Mouse (Mus musculus) frontal cortex, adult (tissue): Measurements from ENCODE around the gene Slc22a7.
A peak's percentile ranks its signal among the peaks of the same experiment; 100 is the strongest.

Source experiments
- ATAC-seq: cut with Nextera tagmentation; 2 replicates; pipeline ENCODE4 v1.9.2; 2017; ENCODE audit warnings: mild to moderate bottlenecking, moderate library complexity, mixed read lengths; ENCODE audit not compliant: low TSS enrichment

Gene Slc22a7

DNA sequence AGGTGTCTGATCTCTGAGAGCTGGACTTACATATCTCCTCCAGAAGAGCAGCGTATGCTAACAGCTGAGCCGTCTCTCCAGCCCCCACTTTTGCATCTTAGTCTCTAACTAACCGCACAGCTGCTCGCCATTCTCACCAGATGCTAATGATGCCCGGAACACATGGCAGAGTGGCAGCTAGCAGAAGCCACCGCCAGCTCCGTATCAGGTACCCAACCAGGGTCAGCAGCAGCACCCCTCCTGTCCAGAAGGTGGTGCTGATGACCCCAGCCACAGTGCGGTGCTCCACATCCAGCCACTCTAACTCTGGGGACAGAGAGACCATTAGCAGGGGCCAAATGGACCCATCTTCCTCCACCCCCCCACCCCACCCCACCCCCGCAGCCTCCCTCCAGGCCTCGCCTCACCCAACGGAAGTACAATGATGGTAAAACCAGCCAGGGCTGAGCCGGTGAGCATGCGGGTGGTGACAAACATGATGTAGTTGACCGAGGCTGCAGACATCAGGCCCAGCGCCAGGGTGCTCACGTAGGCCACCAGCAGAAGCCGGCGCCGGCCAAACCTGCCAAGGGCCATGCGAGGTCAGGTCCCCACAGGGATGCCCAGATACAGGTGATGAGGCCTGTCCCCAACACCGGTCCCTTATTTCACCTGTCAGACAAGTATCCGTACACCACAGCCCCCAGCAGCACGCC, 1.4 kb downstream of the Slc22a7 start:
- ATAC-seq = peak; percentile 46; the same call in 1 of the 2 replicates

DNA sequence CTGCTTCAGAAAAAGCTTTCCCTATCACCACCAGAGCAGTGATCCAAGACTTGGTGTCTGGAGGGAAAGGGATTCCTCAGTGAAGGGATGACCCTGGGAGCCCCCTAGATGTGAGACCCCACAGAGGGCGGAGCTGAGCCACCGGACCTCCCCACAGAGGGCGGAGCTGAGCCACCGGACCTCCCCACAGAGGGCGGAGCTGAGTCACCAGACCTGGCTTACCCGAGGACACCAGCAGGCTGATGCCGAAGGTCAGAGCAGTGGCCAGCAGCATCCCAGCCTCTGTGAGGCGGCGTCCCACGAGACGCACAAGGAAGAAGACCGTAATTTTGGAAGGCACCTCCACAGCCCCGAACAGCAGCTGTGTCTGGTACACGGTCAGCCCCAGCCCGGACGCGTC, 4.6 kb downstream of the Slc22a7 start:
- no peak for ATAC-seq

DNA sequence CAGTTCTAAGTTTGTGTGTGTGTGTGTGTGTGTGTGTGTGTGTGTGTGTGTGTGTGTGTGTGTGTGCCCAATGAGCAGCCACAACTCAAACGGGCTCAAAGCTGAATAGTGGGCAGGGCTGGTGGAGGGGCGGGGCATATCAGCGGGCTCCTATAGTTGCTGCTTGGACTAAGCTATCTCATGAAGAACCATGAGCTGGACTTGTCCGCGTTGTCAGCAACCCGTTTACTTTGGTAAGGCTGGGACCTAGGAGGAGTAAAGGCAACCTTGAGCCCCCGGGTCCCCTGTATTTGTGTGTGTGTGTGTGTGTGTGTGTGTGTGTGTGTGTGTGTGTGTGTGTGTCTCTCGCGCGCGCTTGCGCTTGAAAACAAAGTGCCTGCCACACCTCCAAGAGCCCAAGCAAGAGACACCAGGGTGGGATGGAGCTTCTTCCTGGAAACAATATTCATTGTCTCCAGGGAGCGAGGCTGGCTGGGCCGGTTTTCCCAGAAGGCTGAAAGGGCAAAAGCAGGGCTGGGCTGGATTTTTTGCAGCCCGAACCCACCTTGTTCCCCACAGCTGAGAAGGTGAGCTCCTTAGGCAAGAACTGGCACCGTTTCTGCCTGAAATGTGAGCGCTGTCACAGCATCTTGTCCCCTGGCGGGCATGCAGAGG, 9.4 kb downstream of the Slc22a7 start, which contains the start of gene Crip3:
Gene Crip3, plus strand, starts transcription at position 166 of the 654 bp plus-strand sequence.
- ATAC-seq = no peak

DNA sequence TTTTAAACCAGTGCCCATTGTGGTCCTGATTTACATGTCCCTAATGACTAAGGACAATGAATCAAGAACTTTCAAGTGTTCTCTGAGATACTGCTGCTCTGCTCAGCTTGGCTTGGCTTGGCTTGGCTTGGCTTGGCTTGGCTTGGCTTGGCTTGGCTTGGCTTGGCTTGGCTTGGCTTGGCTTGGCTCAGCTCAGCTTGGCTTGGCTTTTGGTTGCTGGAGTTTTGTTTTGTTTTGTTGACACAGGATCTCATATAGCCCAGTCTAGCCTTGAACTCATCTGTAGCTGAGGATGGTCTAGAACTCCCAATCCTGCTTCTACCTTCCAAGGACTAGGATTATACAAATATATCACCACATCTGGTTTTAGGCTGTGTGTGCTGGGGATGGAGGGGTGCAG, 11.8 kb downstream of the Slc22a7 start:
- ATAC-seq = no peak

DNA sequence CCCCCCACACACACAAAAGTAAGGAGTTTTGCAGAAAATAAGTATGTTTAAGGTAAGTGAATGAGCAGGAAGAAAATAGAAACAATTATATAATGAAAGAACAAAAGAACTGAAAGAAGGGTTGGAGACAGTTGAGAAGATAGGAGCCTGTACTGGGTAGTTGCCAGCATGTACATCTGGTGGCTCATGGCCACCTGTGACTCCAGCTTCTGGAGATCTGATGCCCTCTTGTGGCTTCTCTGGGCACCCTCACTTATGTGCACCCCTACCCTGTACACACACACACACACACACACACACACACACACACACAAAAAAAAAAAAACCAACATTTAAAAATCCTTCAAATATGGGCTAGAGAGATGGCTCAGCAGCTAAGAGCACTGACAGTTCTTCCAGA, 18.5 kb downstream of the Slc22a7 start:
- no peak for ATAC-seq

GRCm38 (mm10) chr17:46418628-46419027, 19.6 kb downstream of the Slc22a7 start:
- ATAC-seq = 0 out of 2 replicates have a peak, but pooled peaks have one; percentile 6

GRCm38 (mm10) chr17:46408478-46408877, 29.8 kb downstream of the Slc22a7 start:
- no peak for ATAC-seq

DNA sequence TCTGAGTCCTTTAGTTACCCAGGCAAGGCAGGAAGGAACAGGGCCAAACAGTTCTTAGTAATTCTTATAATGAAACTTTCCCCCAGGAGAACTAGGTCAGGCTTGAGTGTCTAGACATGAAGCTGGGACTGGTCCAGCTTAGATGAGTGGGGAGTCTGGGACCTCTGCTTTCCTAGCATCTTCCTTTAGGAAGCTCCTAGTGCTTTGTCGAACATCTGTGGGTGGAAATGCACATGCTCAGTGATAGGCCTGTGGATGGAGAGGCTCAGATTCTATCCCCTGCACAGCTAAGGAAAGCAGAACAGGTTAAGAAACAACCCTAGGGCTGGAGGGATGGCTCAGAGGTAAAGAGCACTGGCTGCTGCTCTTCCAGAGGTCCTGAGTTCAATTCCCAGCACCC, 43.6 kb downstream of the Slc22a7 start:
- peak; percentile 78; the same call in 1 of the 2 replicates for ATAC-seq

DNA sequence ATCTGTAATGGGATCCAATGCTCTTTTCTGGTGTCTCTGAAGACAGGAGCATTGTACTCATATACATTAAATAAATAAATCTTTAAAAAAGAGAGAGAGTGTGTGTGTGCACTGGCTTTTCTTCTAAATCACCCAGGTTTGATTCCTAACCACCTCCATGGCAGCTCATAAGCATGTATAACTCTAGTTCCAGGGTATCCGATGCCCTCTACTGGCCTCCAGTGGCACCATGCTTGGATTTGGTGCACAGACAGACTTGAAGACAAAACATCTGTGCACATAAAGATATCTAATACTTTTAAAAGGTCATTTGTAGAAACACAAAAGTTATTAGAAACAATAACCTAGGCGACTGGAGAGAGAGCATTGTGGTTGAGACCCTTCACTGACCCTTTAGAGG, 45.2 kb downstream of the Slc22a7 start:
- ATAC-seq = no peak; the same call in 1 of the 2 replicates

GRCm38 (mm10) chr17:46388200-46388599, 50.1 kb downstream of the Slc22a7 start:
- ATAC-seq = no peak

DNA sequence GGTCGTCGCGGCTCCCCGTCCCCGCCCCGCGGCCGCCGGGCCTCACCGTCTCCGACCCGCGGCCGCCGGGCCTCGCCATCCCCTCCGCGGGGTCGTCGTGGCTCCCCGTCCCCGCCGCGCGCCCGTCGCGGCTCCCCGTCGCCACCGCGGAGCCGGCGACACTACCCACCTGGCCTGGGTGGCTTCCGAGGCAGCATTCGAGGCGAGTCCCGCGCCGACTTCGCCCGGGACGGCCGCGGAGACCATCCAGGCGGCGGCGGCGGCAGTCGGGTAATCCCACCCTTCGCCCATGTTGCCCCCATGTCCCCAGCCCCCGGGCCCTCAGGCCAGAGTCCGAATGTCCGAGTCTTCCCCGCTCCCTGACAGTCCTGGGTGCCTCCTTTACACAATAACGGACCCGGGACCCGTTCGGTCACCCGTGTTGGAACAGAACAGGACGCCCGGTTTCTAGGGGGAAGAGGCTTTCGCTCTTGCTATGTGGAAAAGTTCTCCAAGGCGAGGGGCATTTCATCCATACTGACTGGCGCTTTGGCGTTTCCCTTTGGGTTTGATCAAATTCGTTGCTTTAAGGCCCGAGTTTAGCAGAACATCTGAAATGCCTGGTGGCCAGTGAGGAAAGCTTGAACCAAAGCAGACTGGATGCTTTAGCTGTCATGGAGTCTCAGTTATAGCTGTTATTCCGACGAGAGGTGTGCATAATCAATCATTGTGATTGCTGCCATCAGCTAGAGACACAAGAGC, 54.0 kb downstream of the Slc22a7 start:
- ATAC-seq = no peak

GRCm38 (mm10) chr17:46383294-46384060, 54.8 kb downstream of the Slc22a7 start, which contains the start of gene Zfp318:
Gene Zfp318, plus strand, starts transcription at chr17:46383731.
- ATAC-seq = peak; percentile 96
